Mouse (Mus musculus) E14TG2a.4 (cell line): ENCODE results near the gene Grb10.

Experiments
- H3K27me3 ChIP-seq: 2 replicates; pipeline ENCODE4 v1.6.1; 2014; ENCODE audit warnings: low read length, control low read depth; ENCODE audit not compliant: insufficient read depth
- H3K36me3 ChIP-seq: 2 replicates; pipeline ENCODE4 v1.6.1; 2014; ENCODE audit warnings: low read length, control low read depth; ENCODE audit not compliant: insufficient read depth
- H3K4me1 ChIP-seq: replicated peaks from 2 replicates; pipeline ENCODE4 v1.6.1; 2014; ENCODE audit warnings: low read depth, low read length, control low read depth
- H3K4me3 ChIP-seq: replicated peaks from 2 replicates; pipeline ENCODE4 v1.5.1; 2014; ENCODE audit warnings: mild to moderate bottlenecking, low read length
- H3K9me3 ChIP-seq: 2 replicates; pipeline ENCODE4 v1.6.1; 2014; ENCODE audit warnings: low read length, control low read depth
- CTCF ChIP-seq: conservative IDR thresholded peaks from 2 replicates; pipeline ENCODE4 v1.5.1; 2014; ENCODE audit warnings: low read length
- NANOG ChIP-seq: IDR thresholded peaks from 2 replicates; pipeline ENCODE4 v1.6.1; 2014; ENCODE audit warnings: borderline replicate concordance, low read length, mixed read lengths
- POU5F1 ChIP-seq: IDR thresholded peaks from 2 replicates; pipeline ENCODE4 v1.6.1; 2014; ENCODE audit warnings: low read length, borderline replicate concordance

Grb10 gene

DNA sequence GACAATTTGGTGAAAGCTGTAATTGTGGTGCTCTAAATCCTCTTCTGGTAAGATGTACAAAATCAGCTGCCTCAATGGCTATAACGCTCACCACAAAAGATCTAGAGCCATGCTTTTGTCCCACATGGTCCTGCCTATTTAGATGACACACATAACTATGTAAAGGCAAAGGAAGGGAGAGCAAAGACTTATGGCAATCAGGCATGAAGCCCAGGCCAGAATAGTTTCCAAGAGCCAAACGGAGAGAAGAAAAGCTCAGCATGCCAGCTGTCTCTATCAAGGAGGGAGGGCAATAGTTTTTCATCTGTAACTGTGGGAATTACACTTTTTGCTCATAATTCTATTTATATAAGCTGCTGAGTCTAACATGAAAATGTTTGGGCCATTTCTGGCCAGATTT is 45.3 kb downstream of the Grb10 start:
- Histone ChIP-seq H3K4me1 (no peaks in the 10 kb centered on the region), H3K36me3 (no peaks in the 10 kb centered on the region), H3K9me3 (no peaks in the 10 kb centered on the region), H3K27me3 (no peaks in the 10 kb centered on the region), H3K4me3 (no peak overlapping the region)
- TF ChIP-seq POU5F1 (no peak), NANOG (no peak), CTCF (no peak)

- Histone ChIP-seq H3K27me3 (no peaks in the 10 kb centered on the region), H3K4me3 (no peak overlapping the region), H3K9me3 (no peaks in the 10 kb centered on the region), H3K36me3 (no peaks in the 10 kb centered on the region), H3K4me1 (no peaks in the 10 kb centered on the region)
- TF ChIP-seq NANOG (no peak), CTCF (no peak), POU5F1 (no peak)
These were observed 48.6 kb downstream of the Grb10 start for GRCm38 (mm10) chr11:11989850-11990249.

- no peaks in the 10 kb centered on the region for H3K36me3 ChIP-seq
- H3K4me3 ChIP-seq: no peak overlapping the region
- H3K4me1 ChIP-seq: no peaks in the 10 kb centered on the region
- TF ChIP-seq NANOG: no peak
- TF ChIP-seq POU5F1: no peak
- TF ChIP-seq CTCF: no peak
- no peaks in the 10 kb centered on the region for H3K9me3 ChIP-seq
- H3K27me3 ChIP-seq: no peaks in the 10 kb centered on the region
These were observed 51.2 kb downstream of the Grb10 start for GRCm38 (mm10) chr11:11987233-11987632.

DNA sequence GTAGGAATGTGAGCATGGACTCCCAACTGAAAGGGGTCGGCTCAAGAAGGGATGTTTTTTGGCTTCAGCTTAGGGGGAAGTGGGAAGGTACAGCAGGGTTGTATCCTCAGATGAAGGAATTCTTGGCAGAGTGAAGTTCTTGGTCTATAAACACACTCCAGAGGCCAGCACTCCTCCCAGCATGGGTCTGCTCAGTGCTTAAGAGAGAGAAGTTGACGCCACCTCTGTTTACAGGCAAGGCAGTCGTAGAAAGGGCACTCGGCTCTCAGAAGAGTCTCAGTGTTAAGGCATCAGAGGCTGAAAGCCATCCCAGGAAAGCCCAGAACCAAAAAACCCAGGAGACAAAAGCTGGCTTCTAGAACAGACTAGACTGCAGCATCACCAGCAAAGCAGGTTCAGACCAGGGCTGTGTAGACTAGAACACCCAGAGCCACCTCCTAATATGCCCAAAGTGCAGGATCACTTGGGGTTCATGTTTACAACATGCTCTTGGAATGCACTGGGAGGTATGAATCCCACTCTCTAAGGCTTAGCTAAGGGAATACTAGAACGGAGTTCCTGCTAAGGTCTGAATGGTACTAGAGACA is 59.8 kb downstream of the Grb10 start:
- H3K4me3 ChIP-seq: no peak overlapping the region
- TF ChIP-seq CTCF (no peak), POU5F1 (no peak), NANOG (no peak)
- no peaks in the 10 kb centered on the region; the same call in 1 of the 2 replicates for H3K27me3 ChIP-seq
- peaks cover 2% of the 10 kb centered on the region; the same call in 1 of the 2 replicates for H3K36me3 ChIP-seq
- no peaks in the 10 kb centered on the region; the same call in 1 of the 2 replicates for H3K4me1 ChIP-seq
- H3K9me3 ChIP-seq: no peaks in the 10 kb centered on the region

DNA sequence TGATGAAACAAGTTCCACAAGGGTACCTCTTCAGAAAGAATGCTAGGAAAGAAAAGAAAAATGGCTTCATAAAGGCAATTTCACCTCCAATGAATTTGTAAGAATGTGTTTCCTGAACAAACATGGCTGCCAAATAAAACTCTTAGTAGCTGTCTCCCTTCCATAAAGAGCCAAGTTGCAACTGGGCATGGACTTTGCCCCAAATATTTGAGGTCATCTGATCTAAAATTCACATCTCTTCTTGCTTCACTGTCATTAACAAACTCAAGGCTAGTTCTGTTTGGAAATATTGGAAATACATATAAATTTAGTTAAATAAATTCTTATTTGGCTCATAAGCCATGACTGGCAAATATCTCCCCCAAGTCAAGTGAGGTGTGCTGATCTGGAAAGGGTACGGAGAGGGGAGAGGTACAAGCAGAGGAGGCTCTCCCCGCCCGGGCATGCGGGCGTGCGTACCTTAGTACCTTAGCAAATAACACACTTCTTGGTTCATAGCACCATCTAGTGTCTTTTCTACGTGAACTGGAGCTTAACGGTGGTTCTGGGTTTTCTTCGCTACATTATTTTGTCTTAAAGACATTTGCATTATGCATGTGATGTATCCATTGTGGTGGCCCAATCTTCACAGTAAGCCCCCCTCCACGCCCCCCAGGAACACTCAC is 63.8 kb downstream of the Grb10 start:
- Histone ChIP-seq H3K4me3 (no peak overlapping the region), H3K4me1 (peaks cover 13% of the 10 kb centered on the region), H3K36me3 (peaks cover 11% of the 10 kb centered on the region), H3K9me3 (peaks cover 8% of the 10 kb centered on the region), H3K27me3 (no peaks in the 10 kb centered on the region; the same call in 1 of the 2 replicates)
- TF ChIP-seq CTCF (peak; percentile 31), NANOG (no peak), POU5F1 (no peak)

DNA sequence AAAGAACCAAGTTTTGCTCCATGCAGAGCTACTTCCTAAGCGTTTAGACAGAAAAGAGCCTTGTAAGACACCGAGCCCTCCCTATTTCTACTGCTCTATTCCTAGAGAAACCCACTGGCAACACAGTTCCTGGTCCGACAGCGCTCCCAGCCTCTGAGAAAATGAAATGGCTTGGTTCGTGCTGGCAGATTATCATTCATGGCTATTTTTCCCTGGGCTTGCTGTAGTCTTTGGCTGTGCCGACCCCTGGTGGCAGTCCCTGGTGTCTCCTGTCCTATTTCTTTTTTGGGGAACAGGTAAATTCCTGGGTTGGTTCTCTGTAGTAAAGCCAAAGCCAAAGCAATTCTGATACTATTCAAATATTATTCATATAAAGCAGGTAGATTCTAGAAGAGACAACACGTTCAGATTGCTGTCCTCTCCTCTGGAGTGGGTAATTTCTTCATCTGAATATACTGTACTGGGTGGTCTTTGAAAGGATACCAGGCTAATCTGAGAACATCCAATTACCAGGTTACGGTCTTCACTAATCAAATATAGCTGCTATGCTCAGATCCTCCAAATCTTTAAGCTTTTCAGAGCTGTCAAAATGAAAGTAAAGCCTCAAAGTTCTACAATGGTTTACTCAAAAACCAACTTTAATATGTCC is 65.0 kb downstream of the Grb10 start:
- H3K4me1 ChIP-seq: peaks cover 13% of the 10 kb centered on the region
- H3K27me3 ChIP-seq: no peaks in the 10 kb centered on the region; the same call in 1 of the 2 replicates
- peaks cover 18% of the 10 kb centered on the region; the same call in 1 of the 2 replicates for H3K36me3 ChIP-seq
- H3K9me3 ChIP-seq: peaks cover 8% of the 10 kb centered on the region
- TF ChIP-seq NANOG (no peak), CTCF (peak; percentile 90), POU5F1 (no peak)
- no peak overlapping the region for H3K4me3 ChIP-seq

DNA sequence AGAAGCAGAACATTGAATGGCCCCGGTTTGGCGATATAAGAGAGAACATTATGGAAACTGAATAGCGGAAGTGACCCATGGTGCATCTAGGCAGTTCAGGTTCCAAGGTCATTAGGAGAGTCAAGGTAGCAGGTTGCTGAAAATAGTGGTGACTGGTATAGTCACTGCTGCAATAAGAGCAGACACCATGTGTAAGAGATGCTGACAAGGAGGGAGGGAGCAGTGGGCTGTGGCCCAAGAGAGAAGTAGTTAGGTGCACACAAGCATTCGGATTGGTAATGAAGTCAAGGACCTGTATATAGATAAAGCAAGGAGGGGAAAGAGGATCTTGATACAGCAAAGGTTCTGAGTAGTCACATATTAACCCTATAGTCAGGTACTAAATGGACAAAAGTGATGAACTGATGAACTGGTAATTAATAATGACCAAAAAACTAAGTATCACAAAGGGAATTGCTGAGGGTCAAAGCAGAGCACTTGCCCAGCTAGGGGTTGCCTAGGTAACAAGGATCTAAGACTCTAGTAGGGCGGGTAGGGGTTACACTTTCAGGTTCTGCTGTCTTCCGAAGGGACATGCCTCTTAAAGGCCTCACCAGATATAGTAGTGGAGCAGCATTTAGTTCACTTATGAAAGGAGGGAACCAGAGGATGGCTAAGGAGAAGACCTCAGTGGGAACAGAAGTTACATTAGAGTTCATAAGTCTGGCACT is 65.9 kb downstream of the Grb10 start:
- Histone ChIP-seq H3K4me3 (no peak overlapping the region), H3K9me3 (peaks cover 8% of the 10 kb centered on the region), H3K27me3 (no peaks in the 10 kb centered on the region; the same call in 1 of the 2 replicates), H3K4me1 (peaks cover 17% of the 10 kb centered on the region), H3K36me3 (peaks cover 21% of the 10 kb centered on the region; the same call in 1 of the 2 replicates)
- TF ChIP-seq POU5F1: no peak
- TF ChIP-seq CTCF: no peak
- TF ChIP-seq NANOG: no peak

DNA sequence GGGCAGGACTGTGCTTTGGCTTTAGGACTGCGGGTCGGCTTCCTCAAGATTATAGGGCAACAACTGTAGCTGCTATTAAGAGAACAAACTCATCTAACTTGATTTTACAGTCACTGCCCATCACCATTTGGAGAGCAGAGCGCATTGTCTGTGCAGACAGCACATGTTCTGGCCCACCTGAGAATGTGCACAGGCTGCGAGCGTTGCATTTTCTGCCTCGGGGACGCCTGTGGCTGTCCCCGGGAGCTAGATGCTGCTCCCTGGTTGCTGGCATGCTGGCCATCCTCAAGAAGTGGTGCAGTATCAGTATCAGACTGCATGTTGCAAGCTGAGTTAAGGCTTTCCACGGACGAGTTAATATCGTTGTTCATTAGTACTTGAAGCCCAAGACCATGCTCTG is 68.2 kb downstream of the Grb10 start:
- Histone ChIP-seq H3K4me1 (peaks cover 34% of the 10 kb centered on the region), H3K4me3 (no peak overlapping the region), H3K9me3 (peaks cover 8% of the 10 kb centered on the region), H3K27me3 (no peaks in the 10 kb centered on the region), H3K36me3 (peaks cover 24% of the 10 kb centered on the region; the same call in 1 of the 2 replicates)
- TF ChIP-seq CTCF: no peak
